Mouse (Mus musculus) right cerebral cortex, adult 18-20 months (tissue): ENCODE data around the gene Rbpjl.

Source experiments
- DNase-seq: peaks from one replicate; pipeline ENCODE4 v3.0.0; 2022; ENCODE audit warnings: mixed read lengths

The Rbpjl gene

DNA sequence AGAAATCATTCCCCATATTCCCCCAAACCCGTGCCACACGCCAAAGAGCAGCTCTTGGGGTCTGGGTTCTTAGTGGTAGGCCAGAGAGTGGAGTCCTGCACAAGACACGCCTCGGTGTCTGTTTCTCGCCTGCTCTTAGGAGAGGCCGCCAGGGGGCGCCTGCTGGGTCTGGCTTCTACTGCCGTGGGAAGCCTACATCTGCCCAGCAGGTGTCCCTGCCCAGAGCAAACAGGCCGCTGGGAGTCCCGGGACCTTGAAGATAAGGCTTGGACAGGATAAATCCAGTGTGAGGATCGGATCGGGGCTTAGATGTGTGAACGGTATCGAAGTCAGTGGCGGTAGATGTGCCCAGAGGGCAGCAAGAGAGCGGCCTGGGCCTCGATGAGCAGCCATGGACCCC lies at the start of gene Rbpjl:
TSS of gene Rbpjl (plus strand) at position 236 of the 400 bp plus-strand sequence.
- peak; percentile 73 for DNase-seq

DNA sequence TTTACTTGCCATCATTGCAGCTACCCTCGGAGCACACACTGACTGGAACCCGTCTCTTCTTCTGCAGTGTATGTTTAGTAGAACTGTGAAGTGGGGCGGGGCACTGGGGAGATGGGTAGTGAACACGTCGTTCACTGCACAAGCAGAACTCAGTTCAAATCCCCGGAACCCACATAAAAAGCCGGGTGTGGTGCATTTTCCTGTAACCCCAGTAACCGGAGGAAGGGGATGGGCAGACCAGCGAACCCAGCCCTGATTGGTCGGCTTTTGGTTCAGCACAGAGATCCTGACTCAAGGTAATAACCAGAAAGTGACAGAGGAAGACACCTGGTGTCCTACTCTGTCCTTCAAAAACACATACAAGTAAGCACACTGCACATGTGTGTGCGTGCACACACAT lies 49.6 kb upstream of the Rbpjl start:
- DNase-seq: no peak

DNA sequence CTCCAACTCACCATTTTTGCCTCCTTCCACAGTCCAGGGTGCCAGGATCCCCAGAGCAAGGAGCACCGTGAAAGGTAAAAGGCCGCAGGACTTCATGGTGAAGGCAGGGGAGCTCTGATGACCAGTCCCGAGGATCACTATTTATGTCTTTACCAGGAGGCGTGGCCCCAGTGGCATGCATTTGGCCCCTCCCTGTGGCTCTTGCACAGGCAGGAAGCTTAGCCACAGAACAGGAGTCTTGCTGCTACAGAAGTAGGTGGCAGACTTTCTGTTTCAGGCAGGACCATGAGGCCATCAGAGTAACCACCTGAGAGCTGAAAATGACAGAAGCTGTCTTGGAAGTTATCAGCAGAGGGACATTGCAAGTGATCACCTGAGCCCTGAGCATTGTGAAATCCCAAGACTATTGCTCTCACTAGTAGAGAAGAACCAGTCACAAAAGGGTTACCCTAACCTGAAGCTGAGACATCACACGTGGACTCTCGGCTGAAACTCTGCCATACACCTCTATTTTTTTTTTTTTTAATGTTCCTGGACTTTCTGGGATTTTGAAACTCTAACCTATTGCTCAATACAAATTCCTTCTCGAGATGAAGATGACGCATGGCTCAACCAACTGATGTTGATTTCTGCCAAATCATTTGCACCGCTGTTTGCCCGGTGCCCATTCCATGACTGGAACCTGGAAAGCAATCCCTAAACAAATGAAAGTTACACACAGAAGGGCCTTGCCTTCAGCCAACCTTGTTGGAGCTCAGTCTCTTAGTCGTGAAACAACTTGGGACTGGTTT lies 46.6 kb upstream of the Rbpjl start:
- DNase-seq: no peak

DNA sequence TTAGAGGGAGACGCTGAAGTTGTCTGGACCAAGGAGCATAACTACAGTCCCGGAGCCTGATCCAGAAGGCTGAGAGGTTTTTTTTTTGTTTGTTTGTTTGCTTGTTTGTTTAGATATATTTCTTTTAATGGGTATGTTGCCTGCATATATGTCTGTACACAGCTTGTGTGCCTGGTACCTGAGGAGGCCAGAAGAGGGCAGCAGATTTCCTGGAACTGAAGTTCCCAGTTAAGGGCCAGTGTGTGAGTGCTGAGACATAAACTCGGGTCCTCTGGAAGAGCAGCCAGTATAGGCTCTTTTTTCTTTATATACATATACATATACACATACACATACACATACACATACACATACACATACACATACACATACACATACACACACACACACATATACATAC lies 44.6 kb upstream of the Rbpjl start:
- no peak for DNase-seq

DNA sequence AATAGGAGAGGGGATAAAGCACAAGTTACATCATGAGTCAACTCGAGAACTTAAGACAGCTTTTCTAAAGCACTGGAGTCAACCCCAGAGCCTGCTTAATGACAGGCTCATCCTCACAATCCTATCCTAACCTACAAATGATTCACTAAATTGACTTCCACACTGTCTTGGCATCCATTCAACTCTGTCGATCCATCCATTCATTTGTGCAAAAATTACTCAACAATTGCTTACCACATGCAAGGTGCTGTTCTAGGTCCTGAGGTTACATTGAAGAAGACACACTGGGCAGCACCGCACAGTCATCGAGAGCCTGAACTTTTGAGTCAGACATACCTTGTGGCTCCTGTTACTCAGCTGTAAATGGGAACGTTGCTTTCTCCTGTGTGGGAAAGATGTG lies 43.9 kb upstream of the Rbpjl start:
- DNase-seq: no peak

DNA sequence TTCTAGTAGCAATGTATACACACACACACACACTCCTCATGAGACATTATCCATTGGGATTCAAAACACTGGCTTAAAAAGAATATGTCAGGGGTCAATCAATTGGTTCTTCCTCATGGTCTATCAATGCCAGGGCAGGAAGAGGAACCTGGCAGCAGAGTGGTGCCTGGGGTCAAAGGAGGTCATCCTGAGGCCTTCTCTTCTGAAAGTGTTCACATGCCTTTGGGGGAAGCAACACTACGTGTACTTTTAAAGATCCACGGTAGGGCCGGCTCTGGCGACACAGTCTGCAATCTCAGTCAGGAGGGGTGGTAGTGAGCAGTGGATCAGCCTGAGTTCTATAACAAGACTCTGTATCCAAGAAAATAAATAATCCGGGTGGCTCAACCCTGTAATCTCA lies 43.3 kb upstream of the Rbpjl start:
- DNase-seq: no peak

DNA sequence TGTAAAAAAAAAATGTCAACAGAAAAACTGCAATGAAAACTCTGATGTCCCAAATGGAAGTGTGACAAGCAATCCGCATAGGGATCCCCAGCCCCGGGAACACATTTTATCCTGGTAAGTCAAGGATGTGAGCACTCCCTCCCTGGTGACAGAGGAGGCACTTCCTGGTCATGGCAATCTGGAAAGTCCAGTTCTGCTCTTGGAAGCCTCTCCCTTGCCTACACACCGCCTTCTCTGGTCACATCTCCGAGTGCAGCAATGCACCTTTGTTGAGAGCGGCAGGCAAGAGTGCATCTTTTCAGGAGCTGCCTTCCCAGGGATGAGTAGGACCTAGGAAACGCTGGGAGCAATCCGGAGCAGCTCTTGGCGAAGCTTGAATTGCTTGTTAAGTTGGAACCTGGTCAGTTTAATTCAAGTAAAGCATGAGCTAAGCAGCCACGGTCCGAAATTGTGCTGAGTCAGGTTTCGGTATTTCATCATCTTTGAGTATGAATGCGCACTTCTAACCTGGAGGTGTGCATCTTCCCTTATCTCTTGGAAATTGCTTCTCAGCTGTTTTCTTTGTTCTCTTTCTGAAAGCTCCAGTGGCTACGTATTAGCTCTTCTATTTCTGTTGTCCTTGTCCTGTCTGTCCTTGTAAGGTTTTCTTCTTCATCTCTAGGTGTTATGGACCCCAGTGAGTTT lies 41.8 kb upstream of the Rbpjl start:
- no peak for DNase-seq

DNA sequence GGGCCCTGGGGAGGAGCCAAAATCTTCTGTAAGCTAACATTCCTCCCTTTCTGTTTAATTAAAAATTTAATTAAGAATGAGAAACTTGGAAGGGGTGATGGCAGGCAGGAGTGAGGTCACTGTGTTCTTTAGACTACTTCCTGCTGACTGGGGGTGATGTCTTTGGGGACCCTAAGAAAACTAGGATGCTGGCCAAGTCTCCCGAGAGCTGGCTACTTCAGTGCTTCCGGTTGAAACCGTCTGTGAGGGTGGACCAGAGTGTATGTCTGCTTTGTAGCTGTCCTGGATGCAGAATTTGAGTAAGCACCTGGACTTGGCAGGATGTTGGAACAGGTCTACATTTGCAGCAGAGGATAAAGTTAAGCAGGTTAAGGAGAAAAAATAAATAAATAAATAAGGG lies 36.0 kb upstream of the Rbpjl start:
- DNase-seq: no peak

DNA sequence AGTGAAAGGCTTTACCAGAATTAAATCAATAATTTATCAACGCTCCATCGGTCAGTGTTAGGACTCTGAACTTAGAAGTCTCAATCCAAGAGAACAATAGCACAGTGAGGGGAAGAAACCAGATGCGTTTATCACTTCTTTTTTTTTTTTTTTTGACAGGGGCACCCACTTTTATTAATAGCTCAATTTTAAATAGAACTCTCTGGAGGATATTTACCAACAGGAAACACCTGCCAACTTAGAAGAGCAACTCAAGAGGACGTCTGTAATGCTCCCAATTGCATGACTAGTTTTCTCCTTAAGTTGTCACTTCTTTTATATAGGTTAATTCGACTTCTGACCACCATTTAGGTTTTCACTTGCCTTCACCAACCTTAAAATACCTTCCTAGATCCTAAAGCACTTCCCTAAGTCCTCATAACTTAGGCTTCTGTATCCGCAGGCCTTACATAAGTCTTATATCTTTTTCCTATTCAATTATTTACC lies 34.3 kb upstream of the Rbpjl start:
- DNase-seq: no peak

DNA sequence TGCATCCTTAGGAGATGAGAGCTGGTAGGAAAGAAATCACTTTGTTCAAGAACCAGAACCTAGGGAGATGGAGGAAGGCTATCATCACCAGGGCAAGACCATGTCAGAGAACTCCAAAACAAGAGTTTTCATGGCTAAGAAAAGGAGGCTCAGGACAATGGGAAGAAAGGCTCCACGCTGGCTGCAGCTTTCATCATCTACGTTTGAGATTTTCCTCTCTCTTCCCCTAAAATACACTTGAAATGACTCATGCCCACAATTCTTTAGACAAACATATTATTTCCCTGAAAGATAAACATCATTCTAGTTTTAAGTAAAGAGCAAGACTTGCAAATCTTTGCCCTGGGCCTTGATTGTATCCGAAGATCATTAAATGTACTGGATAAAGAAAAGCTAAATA lies 31.6 kb upstream of the Rbpjl start:
- no peak for DNase-seq

DNA sequence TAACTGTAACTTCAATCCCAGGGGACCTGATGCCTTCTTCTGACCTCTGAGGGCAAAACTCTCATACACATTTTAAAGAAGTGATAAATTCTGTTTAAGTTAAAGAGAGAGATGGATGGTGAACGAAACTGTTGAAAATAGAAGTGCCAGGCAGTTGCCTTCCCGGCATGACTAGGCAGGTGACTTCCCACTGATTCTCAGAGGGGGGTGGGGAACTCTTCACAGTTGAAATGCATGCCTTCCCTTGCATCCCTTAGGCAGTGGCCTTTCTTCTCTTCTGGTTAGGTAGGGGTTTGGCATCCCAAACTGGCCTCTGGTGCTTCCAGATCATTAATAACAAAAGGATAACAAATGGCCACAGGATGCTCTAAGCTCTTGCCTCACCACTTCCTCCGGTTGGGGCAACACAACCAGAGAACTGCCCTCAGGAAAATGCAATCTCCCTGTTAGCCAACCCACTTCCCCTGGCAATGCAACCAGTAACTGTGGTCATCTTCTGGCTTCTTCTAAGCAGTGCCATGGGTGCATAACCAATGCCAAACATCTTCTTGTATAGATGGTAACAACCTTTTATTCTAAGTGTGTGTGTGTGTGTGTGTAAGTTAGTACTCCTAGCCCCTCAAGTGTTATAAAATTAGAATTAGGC lies 30.4 kb upstream of the Rbpjl start:
- no peak for DNase-seq

DNA sequence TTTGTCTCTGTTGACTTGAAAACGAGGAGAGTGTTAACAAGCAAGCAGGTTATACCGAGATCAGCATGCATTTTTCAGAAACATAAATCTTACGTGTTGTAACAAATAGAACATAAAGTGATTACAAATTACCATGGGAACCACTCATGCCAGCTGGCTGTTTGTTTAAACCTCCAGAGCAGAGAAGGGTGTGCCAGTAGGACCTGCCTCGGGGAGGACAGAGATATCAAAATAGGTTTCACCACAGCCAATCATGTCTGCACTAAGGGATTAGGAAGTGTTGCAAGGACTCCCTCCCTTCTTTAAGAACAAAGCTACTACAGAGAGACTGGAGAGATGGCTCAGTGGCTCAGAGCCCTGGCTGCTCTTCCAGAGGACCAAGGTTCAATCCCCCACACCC lies 29.8 kb upstream of the Rbpjl start:
- no peak for DNase-seq

DNA sequence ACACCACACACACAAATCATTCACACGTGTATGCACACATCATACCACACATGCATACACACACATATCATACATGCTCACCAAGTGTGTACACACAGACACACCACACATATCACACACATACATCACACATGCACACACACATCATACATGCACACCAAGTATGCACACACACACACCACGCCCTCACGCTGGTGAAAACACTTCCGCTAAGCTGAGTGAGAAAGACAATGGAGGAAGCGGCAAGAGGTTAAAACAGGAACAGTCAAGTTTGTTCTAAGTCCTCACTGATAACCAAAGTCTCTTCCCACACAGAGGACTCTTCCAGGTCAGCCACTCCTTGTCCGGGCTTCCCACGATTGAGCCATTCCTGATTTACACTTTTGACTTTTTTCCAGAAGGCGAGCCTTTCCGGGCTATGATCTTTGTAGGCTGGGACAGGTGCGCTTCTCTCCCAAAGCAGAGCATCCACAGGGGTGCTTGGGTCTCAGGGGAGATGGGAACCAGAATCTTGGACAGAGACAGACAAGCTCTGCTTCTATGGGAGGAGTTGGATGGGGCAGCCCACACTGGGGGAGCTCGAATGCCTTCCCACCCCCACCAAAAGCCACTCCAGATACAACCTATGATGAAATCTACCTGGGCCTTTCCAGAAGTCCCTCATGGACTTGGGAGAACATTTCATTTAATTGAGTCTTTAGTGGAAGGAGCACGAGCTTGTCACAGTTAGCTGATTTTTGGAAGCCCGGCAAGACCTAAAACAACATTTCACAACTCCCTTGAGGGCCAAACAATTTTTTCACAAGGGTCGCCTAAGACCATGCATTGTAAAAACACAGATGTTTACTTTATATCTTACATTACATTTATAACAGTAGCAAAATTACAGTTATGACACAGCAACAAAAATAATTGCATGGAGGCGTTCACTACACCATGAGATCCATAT lies 25.2 kb upstream of the Rbpjl start:
- no peak for DNase-seq

DNA sequence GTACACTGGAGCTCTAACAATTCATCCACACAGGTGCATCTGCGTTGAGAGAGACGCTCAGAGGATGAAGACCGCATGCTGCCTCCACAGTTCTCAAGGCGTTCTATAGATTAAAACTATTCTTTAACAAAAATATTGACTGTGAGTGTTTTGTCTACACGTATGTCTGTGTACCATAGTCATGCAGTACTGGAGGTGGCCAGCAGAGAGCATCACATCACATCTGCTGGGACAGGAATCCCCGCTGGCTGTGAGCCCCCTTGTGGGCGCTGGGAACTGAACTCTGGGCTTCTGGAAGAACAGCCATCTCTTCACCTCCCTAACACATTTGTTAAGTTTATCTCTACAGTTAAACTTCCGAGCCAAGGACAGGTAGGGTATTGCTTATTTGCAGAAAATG lies 21.2 kb upstream of the Rbpjl start:
- DNase-seq: no peak

DNA sequence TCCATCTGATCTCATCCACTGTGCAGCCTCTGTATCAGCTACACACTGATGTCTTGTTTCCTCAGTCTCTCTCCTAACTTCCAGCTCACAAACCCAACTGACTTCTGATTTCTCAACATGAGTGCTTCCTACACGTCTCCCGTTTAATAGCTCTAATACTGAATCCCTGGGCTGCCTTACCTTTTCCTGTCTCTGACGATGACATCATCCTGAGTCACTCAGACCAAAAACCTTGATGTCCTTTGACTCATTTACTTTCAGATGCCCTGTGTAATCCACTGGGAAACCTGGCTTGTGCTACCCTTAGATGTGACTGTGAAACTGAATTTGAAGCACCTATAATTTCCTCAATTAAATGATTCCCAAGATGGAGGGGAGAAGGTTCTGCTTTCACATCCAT lies 20.0 kb upstream of the Rbpjl start:
- no peak for DNase-seq

DNA sequence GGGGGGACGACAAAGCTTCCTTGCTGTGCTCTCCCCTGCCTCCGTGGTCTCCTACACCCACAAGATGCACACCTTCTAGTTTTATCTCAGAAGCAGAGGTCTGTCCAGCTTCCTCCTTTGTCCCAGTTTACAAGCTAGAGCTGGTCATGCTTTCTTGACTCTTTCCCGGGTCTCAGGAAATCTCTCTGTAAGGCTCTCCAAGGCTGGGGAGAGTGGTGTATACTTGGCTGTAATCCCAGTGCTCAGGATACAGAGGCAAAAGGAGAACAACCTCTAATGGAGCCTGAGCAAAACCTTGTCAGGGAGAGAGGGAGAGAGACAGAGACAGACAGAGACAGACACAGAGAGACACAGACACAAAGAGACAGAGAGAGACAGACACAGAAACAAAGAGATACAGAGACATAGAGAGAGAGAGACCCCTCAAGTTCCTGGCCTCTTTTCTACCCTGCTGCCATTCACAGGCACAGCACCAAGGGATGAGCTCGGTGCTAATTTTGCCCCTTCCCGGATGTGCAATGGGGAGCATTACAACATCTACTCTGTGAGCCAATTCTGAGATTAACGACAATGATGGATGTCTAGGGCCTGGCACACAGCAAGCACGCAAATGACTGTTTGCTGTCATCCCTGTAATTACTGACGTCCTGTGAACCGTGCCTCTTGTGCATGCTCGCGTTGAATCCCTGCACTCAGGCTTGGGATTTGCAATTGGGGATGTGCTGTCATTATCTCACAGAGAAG lies 19.1 kb upstream of the Rbpjl start:
- DNase-seq: no peak

DNA sequence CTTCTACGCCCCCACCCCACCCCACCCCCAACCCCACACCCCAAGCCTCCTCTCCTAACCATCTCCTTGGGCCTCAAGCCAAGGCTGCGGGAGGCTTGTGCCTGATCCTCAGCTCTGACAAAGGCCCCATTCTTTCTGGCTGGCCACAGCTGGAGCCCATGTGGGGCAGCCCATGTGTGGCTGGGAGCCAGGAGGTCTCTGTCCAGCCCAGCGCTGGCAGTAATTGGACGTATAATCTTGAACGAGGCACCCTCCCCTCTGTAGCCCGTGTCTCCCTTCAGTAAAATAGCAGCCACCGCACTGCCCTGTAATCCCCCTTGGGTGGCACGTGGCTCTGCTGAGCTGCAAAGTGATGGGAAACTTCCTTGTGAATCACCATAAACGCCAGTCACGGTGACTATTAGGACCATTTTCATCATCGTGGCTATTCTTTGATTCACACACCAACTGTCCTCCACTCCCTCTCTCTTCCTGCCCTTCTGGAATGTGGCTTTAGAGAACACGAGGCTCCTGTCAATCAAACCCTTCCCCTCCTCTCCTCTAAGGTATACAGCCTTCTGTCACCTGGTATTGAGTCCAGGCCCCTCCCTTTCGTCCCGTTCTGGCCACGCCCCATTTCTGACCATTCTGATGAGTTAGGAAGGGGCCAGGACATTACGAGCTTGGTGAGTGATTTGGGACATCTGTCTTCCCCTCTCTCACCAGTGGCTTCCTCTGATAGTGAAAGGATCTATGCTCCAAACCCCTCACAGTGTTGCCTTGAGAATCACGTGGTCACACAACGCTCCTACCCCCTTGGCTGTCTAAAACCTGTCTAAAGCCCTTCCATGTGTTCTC lies 16.8 kb upstream of the Rbpjl start:
- DNase-seq: peak; percentile 46

DNA sequence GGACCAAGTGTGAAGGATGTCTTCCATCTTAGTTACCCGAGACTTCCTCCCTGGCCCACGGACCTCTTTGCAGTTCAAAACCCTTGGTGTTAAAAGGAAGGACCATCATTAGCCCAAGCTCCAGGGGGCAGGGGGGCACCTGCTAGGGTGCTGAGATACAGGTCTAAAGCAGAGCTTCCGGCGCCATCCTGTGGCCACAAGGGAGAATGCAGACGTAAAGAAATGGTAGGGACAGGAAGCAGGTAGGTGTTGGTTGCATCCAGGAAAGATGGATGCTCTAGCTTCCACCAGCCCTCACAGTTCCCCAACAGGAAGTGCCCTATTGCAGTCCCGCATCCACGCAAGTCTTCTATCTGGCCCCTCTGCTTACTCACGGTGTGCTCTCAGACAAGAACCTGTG lies 16.0 kb upstream of the Rbpjl start:
- DNase-seq: peak; percentile 57

DNA sequence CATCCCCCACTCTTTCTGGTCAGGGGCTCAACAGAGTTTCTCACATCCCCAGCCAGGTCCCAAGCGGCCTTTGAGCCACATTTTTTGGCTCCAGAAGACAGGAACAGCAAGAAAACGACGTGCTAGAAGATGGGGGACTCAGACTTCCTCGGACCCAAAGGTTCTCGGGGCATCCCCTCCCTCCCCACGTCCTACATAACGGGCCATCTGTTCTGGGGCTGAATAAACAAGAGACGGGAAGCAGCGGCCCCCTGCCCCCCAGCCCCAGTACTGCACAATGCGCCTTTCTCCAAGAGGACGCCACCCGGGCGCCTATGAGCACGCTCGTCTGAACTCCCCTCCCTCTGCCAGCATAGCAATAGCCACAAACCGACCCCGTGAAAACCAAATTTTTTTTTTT lies 13.9 kb upstream of the Rbpjl start, which contains the start of gene Slpi:
TSS of gene Slpi (minus strand) at position 76 of the 400 bp plus-strand sequence.
- peak; percentile 41 for DNase-seq

DNA sequence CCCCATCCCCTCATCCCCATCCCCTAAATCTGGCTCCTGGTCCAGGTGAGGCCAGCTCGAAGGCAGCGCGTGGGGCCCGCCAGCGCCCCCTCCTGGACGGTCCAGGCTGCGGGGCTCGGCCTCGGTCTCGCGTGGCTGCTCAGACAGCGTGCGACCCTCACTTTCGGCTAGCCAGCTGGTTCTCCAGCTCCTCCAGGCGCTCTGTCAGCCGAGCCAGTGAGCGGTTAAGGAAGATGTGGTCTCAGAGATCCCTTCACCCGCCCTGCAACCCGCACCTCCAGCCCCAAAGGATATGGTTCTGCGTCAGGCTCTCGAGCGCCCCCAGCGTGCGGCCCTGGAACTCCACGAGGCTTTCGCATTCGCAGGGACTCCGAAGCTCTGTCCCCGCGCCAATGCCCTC lies 13.4 kb upstream of the Rbpjl start:
- peak; percentile 86 for DNase-seq

DNA sequence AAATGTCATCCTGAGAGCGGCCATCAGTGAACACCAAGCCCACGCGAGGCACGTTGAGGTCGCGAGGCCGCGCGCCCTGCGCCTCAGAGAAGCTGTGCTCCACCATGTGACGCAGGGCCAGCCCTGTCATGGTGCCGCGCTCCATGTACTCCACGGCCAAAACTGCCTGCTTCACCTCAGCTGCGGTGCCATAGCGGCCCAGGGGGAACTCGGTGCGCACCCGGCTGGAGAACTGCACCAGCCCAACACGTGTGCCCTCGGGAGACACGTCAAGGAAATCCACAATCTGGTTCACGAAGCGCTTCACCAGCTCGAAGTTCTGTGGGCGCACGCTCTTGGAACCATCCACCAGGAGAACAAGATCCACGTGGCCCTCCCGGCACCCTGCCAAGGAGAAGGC lies 9.8 kb upstream of the Rbpjl start:
- DNase-seq: no peak
